Mouse (Mus musculus) granulocyte monocyte progenitor cell, adult 5-6 weeks (primary cell): ENCODE results near the gene Gprc6a. TPM values are rescaled to one million over a fixed set of nuclear protein-coding genes. Genes with fewer than 3 reads are reported as not detected.

Experiments
- ATAC-seq: replicated peaks from 2 replicates; pipeline ENCODE4 v1.8.0; 2016; ENCODE audit warnings: mild to moderate bottlenecking, moderate TSS enrichment, inconsistent platforms; ENCODE audit not compliant: poor library complexity, severe bottlenecking
- total RNA-seq, 2 experiments: library from RNA; stranded (forward) in 1 of 2; stranded (reverse) in 1 of 2; fragments of 200-712, 200-1000 nt in 1 of 2; fragments of >200 nt in 1 of 2; fragmentation: Nextera tagmentation in 1 of 2; gene quantifications; 2 replicates each; pipeline ENCODE4 v1.2.3; 2014 to 2017

Gprc6a gene
- total RNA-seq, 2 experiments from 2014 or later: not detected

GRCm38 (mm10) chr10:51591574-51591973 is 39.7 kb downstream of the Gprc6a start:
- no peak for ATAC-seq

GRCm38 (mm10) chr10:51590139-51590574 is 41.1 kb downstream of the Gprc6a start, which contains the start of gene Fam162b:
Gene Fam162b, minus strand, starts transcription at chr10:51590517.
- 0 out of 2 replicates have a peak, but pooled peaks have one; percentile 12 for ATAC-seq

GRCm38 (mm10) chr10:51584919-51585318 is 46.3 kb downstream of the Gprc6a start:
- ATAC-seq: peak; percentile 73

- no peak for ATAC-seq
Measured at GRCm38 (mm10) chr10:51584378-51584777, 46.9 kb downstream of the Gprc6a start.

GRCm38 (mm10) chr10:51571225-51571996 is 59.9 kb downstream of the Gprc6a start:
- ATAC-seq: peak; percentile 100

Other genes starting within 250 kb of the Gprc6a start
- not detected in 2 replicates for gene Gm49339, start 150.8 kb downstream of the Gprc6a start, total RNA-seq (2014; fragmentation: Nextera tagmentation)
- 4.5 TPM in 1 of 2 replicates, not detected in the other for gene Gm49339, start 150.8 kb downstream of the Gprc6a start, total RNA-seq (2017)
- 0.17 and 6.7 TPM in 2 replicates for gene Lilr4b, start 150.8 kb downstream of the Gprc6a start, total RNA-seq (2014; fragmentation: Nextera tagmentation)
- 15.0 and 20.1 TPM in 2 replicates for gene Lilr4b, start 150.8 kb downstream of the Gprc6a start, total RNA-seq (2017)
- gene Lilrb4a, start 140.5 kb downstream of the Gprc6a start, total RNA-seq (2014; fragmentation: Nextera tagmentation): 5.7 and 10.6 TPM in 2 replicates
- gene Lilrb4a, start 140.5 kb downstream of the Gprc6a start, total RNA-seq (2017): 27.1 and 38.8 TPM in 2 replicates
- gene Fam162b, start 40.9 kb downstream of the Gprc6a start, total RNA-seq (2014; fragmentation: Nextera tagmentation): not detected in 2 replicates
- gene Fam162b, start 40.9 kb downstream of the Gprc6a start, total RNA-seq (2017): not detected in 2 replicates
- not detected in 2 replicates for gene Rfx6, start 46.3 kb upstream of the Gprc6a start, total RNA-seq (2014; fragmentation: Nextera tagmentation)
- gene Rfx6, start 46.3 kb upstream of the Gprc6a start, total RNA-seq (2017): not detected in 2 replicates